Mouse (Mus musculus) cerebellum, adult 9-10 months (tissue): ENCODE results near the gene Ms4a14.
"Not testable (repeated sequence)": the region's sequence is repeated elsewhere in the genome, so short reads cannot be mapped to it uniquely, and the experiment has no call there.

Experiments used
- DNase-seq: peaks from one replicate; pipeline ENCODE4 v3.0.0; 2022

The Ms4a14 gene

DNA sequence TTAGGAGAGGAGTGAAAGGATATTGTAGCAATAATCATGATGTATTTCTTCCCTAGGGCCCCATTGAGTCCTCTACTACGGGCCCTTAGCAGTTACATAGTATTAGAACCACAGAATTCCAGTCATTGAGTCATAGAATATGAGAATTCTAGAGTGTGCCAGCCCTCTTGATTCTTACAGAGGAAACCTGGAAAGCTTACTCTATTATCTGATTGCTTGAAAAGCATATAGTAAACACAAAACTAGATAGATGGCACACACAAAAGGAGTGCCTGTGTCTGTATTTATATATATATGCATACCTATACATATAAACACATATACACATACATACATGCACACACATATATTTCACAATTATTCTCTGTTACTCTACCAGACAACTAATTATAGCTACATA, at the start of gene Ms4a14:
TSS of gene Ms4a14 (minus strand) at position 101 of the 400 bp plus-strand sequence.
- DNase-seq, result no peak

DNA sequence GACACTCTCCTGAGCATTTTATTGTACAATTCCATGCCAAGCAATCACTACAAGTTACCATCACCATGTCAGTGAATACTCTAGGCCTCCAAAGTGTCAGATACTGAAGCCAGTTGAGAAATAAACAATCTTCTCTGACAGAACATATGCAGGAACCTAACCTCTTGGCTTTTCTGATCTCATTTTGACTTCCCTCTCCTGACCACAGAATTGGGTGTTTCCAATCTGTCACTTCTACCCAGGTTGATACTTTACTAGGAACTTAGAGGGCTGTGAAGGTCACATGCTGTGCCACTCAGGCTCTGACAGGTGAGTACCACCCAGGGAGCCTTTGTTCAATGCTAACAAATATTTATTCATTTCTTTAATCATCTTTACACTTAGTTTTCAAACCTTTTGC, 47.7 kb upstream of the Ms4a14 start:
- DNase-seq, result no peak

- DNase-seq, result no peak
These were observed 45.9 kb upstream of the Ms4a14 start for GRCm38 (mm10) chr19:11360106-11360505.

- DNase-seq, result no peak
These were observed 41.5 kb upstream of the Ms4a14 start for GRCm38 (mm10) chr19:11355730-11356129.

GRCm38 (mm10) chr19:11351878-11352277, 37.6 kb upstream of the Ms4a14 start:
- DNase-seq, result no peak

DNA sequence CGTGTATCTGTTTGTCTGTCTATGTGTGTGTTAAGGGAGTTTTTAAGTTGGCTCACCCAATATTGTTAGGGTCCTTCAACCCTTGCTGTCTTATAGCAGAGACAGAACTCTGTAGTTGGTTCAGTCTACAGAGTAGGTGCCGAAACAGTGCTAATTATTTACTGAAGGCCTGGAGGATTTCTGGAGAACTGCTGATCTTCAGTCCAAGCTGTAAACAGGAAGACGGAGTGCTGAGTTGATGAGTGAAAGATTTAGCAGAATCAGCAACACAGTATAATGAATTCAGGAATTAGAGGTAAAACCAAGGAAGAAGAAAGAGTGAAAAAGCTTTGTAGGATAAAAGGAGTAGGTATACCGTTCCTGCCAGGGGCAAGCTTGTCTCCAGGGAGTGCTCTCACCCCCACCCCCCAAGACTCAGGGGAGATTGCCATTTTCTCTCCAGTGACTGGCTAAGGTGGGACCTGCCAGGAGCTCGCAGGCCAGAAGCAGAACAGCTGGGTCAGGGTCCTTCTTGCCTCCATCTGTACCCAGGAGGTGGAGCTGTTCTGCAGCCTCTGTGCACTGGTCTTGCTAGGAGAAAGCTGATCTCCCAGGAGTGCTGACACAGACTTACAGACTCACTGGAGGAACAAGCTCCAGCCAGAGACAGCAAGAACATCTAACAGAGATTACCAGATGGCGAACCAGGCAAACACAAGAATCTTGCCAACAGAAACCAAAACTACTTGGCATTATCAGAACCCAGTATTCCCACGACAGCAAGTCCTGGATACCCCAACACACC, 35.6 kb upstream of the Ms4a14 start:
- no peak for DNase-seq

- no peak for DNase-seq
These were observed 29.7 kb upstream of the Ms4a14 start for GRCm38 (mm10) chr19:11343992-11344391.

DNA sequence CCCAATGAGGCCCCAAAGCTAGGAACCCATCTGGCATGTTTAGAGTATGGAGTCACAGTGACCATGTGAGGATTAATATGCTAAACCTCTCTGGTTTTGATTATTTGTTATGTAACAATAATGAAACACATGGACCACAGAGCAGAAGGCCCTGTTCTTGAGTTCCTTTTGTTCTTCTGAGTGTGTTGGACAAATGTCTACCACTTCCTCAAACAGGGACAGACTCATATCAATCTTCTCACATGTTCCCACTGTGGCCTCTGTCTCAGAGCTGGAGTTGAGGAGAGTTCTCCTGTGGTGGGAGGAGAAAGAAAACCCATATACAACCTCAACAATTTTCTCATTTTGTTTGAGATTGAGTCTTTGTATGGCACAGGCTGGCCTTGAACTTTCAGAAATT, 28.9 kb upstream of the Ms4a14 start:
- no peak for DNase-seq

DNA sequence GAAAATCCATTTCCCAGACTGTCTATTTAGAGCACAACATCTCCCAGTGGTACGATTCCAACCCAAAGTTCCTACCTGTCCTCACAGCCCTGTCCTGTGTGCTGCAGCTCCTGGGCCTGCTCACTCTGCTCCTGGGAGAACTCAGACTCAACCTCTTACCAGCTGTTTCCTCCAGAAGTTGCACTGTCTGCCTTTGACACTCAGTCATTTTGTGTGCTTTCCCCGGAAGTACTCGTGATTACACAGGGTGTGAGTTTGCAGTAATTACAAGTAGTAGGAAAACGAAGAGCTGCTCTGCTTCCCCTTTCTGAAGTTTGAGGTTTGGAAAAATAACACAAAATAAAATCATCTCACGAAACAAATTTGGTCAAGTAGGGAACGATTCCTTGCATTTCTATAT, 21.7 kb upstream of the Ms4a14 start, which contains the start of gene Ms4a7:
TSS of gene Ms4a7 (minus strand) at position 215 of the 400 bp plus-strand sequence.
- no peak for DNase-seq

- no peak for DNase-seq
These were observed 6.9 kb upstream of the Ms4a14 start for GRCm38 (mm10) chr19:11321123-11321522.

- DNase-seq, result no peak
These were observed 2.5 kb upstream of the Ms4a14 start for GRCm38 (mm10) chr19:11316786-11317185.

- DNase-seq, result no peak
These were observed 5.4 kb downstream of the Ms4a14 start for GRCm38 (mm10) chr19:11308888-11309287.

DNA sequence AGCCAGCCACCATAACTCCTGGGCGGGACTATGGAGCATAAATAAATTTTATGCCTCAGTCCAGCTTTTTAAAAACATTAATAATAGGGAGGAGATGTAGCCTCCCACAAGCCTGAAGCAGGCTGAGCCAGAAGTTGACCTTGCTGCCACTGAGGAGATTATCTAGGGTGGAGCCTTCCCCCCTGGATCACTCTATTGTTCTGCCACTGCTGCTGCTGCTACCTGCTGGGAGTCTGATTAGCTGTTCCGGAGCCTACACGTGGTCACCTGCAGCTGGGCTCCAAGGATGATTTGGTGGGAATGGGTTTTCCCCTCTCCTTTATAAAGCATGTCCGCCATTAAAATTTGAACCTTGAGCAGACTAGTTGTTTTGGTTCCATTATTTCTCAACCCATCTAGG, 14.7 kb downstream of the Ms4a14 start:
- not testable (repeated sequence) for DNase-seq

GRCm38 (mm10) chr19:11298939-11299338, 15.3 kb downstream of the Ms4a14 start:
- DNase-seq, result no peak

GRCm38 (mm10) chr19:11293616-11294015, 20.6 kb downstream of the Ms4a14 start:
- DNase-seq, result not testable (repeated sequence)

GRCm38 (mm10) chr19:11292990-11293389, 21.3 kb downstream of the Ms4a14 start:
- no peak for DNase-seq

GRCm38 (mm10) chr19:11283773-11284172, 30.5 kb downstream of the Ms4a14 start, which contains the start of gene Ms4a5:
Ms4a5 (minus strand) TSS chr19:11283873.
- DNase-seq, result no peak

GRCm38 (mm10) chr19:11280223-11280622, 34.0 kb downstream of the Ms4a14 start:
- no peak for DNase-seq

GRCm38 (mm10) chr19:11276431-11276830, 37.8 kb downstream of the Ms4a14 start:
- DNase-seq, result no peak

GRCm38 (mm10) chr19:11266956-11267355, 47.3 kb downstream of the Ms4a14 start:
- no peak for DNase-seq

DNA sequence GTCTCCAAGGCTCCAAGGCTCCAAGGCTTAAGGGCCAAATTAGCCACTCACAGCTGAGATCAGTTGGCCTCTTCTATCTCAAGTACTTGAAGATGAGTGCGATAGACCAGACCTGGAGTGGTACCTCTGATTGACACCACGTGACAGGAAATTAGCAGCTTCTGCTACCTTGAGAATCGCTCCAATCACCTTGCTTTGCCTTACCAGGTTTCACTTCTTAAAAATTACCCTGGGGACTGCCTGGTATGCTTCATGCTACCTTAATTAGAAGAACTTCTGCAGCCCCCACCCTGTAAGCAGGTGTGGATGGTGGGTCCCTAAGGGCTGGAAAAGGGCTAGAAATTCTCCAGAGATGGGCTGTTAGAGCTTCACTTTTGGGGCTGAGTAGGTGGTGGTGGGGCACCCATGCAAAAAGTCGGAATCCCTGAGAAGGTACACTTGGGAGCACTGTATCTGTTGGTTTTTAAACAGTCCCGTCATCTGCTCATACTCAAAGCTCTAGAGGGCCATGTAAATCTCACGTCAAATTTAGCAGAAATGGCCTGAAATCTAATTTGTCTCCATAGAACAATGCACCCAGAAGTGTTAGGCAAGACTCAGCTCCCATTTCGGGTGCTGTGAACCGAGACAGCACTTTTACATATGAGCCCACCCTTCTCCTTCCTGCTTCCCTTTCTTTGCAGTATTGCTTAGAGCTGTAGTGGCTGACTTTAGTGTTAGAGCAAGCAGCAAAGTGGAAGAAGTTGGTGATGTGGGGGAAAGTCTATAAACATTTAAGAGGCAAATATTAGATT, 48.0 kb downstream of the Ms4a14 start, which contains the start of gene Ms4a1:
TSS of gene Ms4a1 (minus strand) at position 190 of the 794 bp plus-strand sequence.
- no peak for DNase-seq

GRCm38 (mm10) chr19:11264602-11265185, 49.6 kb downstream of the Ms4a14 start:
- DNase-seq, result no peak

DNA sequence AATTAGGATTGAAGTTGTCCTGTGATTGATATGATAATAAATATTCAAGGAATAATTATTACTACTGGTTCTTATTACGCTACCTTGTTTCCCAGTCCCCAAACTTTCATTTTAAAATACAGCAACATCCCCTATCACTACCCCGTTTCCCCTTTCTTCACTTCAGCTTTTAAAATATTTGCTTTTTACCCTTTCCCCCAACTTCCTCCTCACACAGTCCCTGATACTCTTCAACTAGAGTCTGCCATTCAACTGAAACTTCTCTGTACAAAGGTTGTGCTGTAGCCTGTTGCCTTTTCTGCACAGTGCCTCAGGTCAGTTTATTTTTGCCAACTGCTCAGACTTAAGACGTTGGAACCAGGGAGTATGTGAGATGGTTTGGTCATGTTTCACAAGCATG, 50.7 kb downstream of the Ms4a14 start:
- DNase-seq, result no peak
